ENCODE assay signal across 8 mouse cellular contexts in genomic region chr8:84660819-84661457, GRCm38 (mm10). TPM values are rescaled to one million over a fixed set of nuclear protein-coding genes. Genes with fewer than 3 reads are reported as not detected.
DNase-seq lines count a peak whose midpoint lies in the region; ATAC-seq lines count a peak whose summit lies in the region.

No protein-coding gene starts in this region.

- peak; percentile 71 for DNase-seq in CD4-positive helper T cell, adult 2 months (ENCODE audit: low read depth, low spot score)
- peak; percentile 80 for DNase-seq in adipocyte (ENCODE audit: low spot score)
- DNase-seq in gastrocnemius, postnatal 10 days: peak; percentile 58
- no peak for DNase-seq in right cerebral cortex, postnatal 4 days
- DNase-seq in layer of hippocampus, postnatal 10 days (ENCODE audit: low spot score in 2 of 2): no peak

- H3K27me3 ChIP-seq in intestine, embryonic 15.5 days (replicated peaks): no peaks in the 10 kb centered on the region
- no peaks in the 10 kb centered on the region for H3K27me3 ChIP-seq in liver, embryonic 16.5 days (ENCODE audit: control insufficient read depth, insufficient read depth, low read depth, low read length)
- 0 out of 2 replicates have a peak, but pooled peaks cover 3% of the 10 kb centered on the region for H3K27me3 ChIP-seq in neural tube, embryonic 15.5 days (replicated peaks)

- WGBS in intestine, embryonic 15.5 days: 1% methylated on average over 20 of the region's 20 CpGs
- WGBS in liver, embryonic 16.5 days (ENCODE audit: insufficient replicate concordance): under 1% methylated on average over 20 of the region's 20 CpGs
- WGBS in neural tube, embryonic 15.5 days: 3% methylated on average over 20 of the region's 20 CpGs

- H3K4me3 ChIP-seq in intestine, embryonic 15.5 days (replicated peaks): peak overlapping the region; percentile 76
- peak overlapping the region; percentile 81 for H3K4me3 ChIP-seq in liver, embryonic 16.5 days (ENCODE audit: low read depth, low read length)
- H3K4me3 ChIP-seq in neural tube, embryonic 15.5 days (replicated peaks): peak overlapping the region; percentile 66

- no peaks in the 10 kb centered on the region for H3K9me3 ChIP-seq in intestine, embryonic 15.5 days
- no peaks in the 10 kb centered on the region for H3K9me3 ChIP-seq in liver, embryonic 16.5 days (replicated peaks; ENCODE audit: control insufficient read depth, low read length)
- no peaks in the 10 kb centered on the region for H3K9me3 ChIP-seq in neural tube, embryonic 15.5 days (replicated peaks)

- peak overlapping the region; percentile 94 for H3K27ac ChIP-seq in intestine, embryonic 15.5 days
- peak overlapping the region; percentile 97 for H3K27ac ChIP-seq in liver, embryonic 16.5 days (ENCODE audit: low read length)
- peak overlapping the region; percentile 85 for H3K27ac ChIP-seq in neural tube, embryonic 15.5 days (replicated peaks)

- ATAC-seq in intestine, embryonic 15.5 days: peak; percentile 19; the same call in 1 of the 2 replicates
- ATAC-seq in liver, embryonic 16.5 days (ENCODE audit: low read depth): no peak
- no peak for ATAC-seq in neural tube, embryonic 15.5 days (ENCODE audit: low FRiP score)

- no peaks in the 10 kb centered on the region for H3K36me3 ChIP-seq in intestine, embryonic 15.5 days
- no peaks in the 10 kb centered on the region for H3K36me3 ChIP-seq in liver, embryonic 16.5 days (ENCODE audit: control insufficient read depth, insufficient read depth)
- H3K36me3 ChIP-seq in neural tube, embryonic 15.5 days: no peaks in the 10 kb centered on the region

- H3K9ac ChIP-seq in intestine, embryonic 15.5 days: peak overlapping the region; percentile 89
- H3K9ac ChIP-seq in liver, embryonic 16.5 days (ENCODE audit: low read depth, low read length): peak overlapping the region; percentile 86
- peak overlapping the region; percentile 70 for H3K9ac ChIP-seq in neural tube, embryonic 15.5 days (replicated peaks)

- peak overlapping the region; percentile 84 for H3K4me2 ChIP-seq in intestine, embryonic 15.5 days (replicated peaks)
- H3K4me2 ChIP-seq in liver, embryonic 16.5 days (ENCODE audit: low read depth, low read length): peak overlapping the region; percentile 99
- peak overlapping the region; percentile 73 for H3K4me2 ChIP-seq in neural tube, embryonic 15.5 days

- H3K4me1 ChIP-seq in intestine, embryonic 15.5 days (replicated peaks): peaks cover 33% of the 10 kb centered on the region
- H3K4me1 ChIP-seq in liver, embryonic 16.5 days (ENCODE audit: control insufficient read depth, low read depth, low read length): peaks cover 65% of the 10 kb centered on the region
- H3K4me1 ChIP-seq in neural tube, embryonic 15.5 days: peaks cover 58% of the 10 kb centered on the region

RNA-seq across cellular contexts. Expression of gene Ier2, which starts 1.7 kb away (rescaled TPM):
- 10 to 100 TPM; 10.9 to 17.6 TPM for total RNA-seq in gastrocnemius, postnatal 10 days (2021)
- polyA plus RNA-seq in intestine, embryonic 15.5 days (2015; fragmentation: Nextera tagmentation; extraction: Ambion mirVana): 84.2 and 85.5 TPM in 2 replicates
- 17.3 and 20.3 TPM in 2 replicates for polyA plus RNA-seq in liver, embryonic 16.5 days (2015; fragmentation: Nextera tagmentation; extraction: Ambion mirVana)
- 20.3 and 33.1 TPM in 2 replicates for polyA plus RNA-seq in neural tube, embryonic 15.5 days (2015; fragmentation: Nextera tagmentation; extraction: Ambion mirVana)
- 10 to 100 TPM; 10.8 to 12.7 TPM for total RNA-seq in layer of hippocampus, postnatal 10 days (2021)

RNA-seq across cellular contexts. Expression of gene Trmt1, which starts 25.2 kb away (rescaled TPM):
- total RNA-seq in gastrocnemius, postnatal 10 days (2021): 10 to 100 TPM; 33.7 to 43.9 TPM
- polyA plus RNA-seq in intestine, embryonic 15.5 days (2015; fragmentation: Nextera tagmentation; extraction: Ambion mirVana): 59.9 and 68.3 TPM in 2 replicates
- 27.3 and 27.7 TPM in 2 replicates for polyA plus RNA-seq in liver, embryonic 16.5 days (2015; fragmentation: Nextera tagmentation; extraction: Ambion mirVana)
- 66.7 and 75.1 TPM in 2 replicates for polyA plus RNA-seq in neural tube, embryonic 15.5 days (2015; fragmentation: Nextera tagmentation; extraction: Ambion mirVana)
- 100 to 1,000 TPM in 1 of 2 experiments, 10 to 100 TPM in 1; 99.8 to 105 TPM for total RNA-seq in layer of hippocampus, postnatal 10 days (2021)

RNA-seq across cellular contexts. Expression of gene Nacc1, which starts 26.7 kb away (rescaled TPM):
- total RNA-seq in gastrocnemius, postnatal 10 days (2021): 10 to 100 TPM; 38.2 to 39.1 TPM
- polyA plus RNA-seq in intestine, embryonic 15.5 days (2015; fragmentation: Nextera tagmentation; extraction: Ambion mirVana): 14.8 and 17.0 TPM in 2 replicates
- 5.4 and 6.3 TPM in 2 replicates for polyA plus RNA-seq in liver, embryonic 16.5 days (2015; fragmentation: Nextera tagmentation; extraction: Ambion mirVana)
- 12.3 and 14.1 TPM in 2 replicates for polyA plus RNA-seq in neural tube, embryonic 15.5 days (2015; fragmentation: Nextera tagmentation; extraction: Ambion mirVana)
- total RNA-seq in layer of hippocampus, postnatal 10 days (2021): 10 to 100 TPM; 73.7 to 75.3 TPM

RNA-seq across cellular contexts. Expression of gene Lyl1, which starts 40.3 kb away (rescaled TPM):
- 1 to 10 TPM; 3.3 to 5.4 TPM for total RNA-seq in gastrocnemius, postnatal 10 days (2021)
- 5.1 and 5.5 TPM in 2 replicates for polyA plus RNA-seq in intestine, embryonic 15.5 days (2015; fragmentation: Nextera tagmentation; extraction: Ambion mirVana)
- polyA plus RNA-seq in liver, embryonic 16.5 days (2015; fragmentation: Nextera tagmentation; extraction: Ambion mirVana): 43.7 and 45.6 TPM in 2 replicates
- polyA plus RNA-seq in neural tube, embryonic 15.5 days (2015; fragmentation: Nextera tagmentation; extraction: Ambion mirVana): 3.1 and 6.1 TPM in 2 replicates
- 1 to 10 TPM; 4.0 to 5.4 TPM for total RNA-seq in layer of hippocampus, postnatal 10 days (2021)

Comparison
In these comparisons a context has a peak if more than half of its experiments do, and no peak if none do; other contexts are left out.
1. DNase-seq: peak in CD4-positive helper T cell, adult 2 months (single experiment), adipocyte (single experiment) and gastrocnemius, postnatal 10 days (single experiment); none in right cerebral cortex, postnatal 4 days (single experiment) and layer of hippocampus, postnatal 10 days (0 of 2).
2. Peak in every context shown above with its lines, with median percentiles within 50 percentile points of each other: H3K27ac ChIP-seq, H3K4me2 ChIP-seq, H3K4me3 ChIP-seq and H3K9ac ChIP-seq.